Mouse (Mus musculus) liver, adult (tissue): ENCODE data around the gene Rsf1.

Experiments
- GATA4 ChIP-seq: IDR thresholded peaks from 2 replicates; pipeline ENCODE4 v1.6.1; 2014; ENCODE audit warnings: mild to moderate bottlenecking, low read length; ENCODE audit not compliant: insufficient replicate concordance

Rsf1 gene

GRCm38 (mm10) chr7:97579067-97579975 lies at the start of gene Rsf1, which contains the start of gene Aamdc:
Rsf1 (plus strand) TSS chr7:97579889.
Aamdc (minus strand) TSS chr7:97579497.
- no peak; the same call in 1 of the 2 replicates for TF ChIP-seq GATA4

- no peak for TF ChIP-seq GATA4
Measured at GRCm38 (mm10) chr7:97535531-97535930, 44.2 kb upstream of the Rsf1 start.

GRCm38 (mm10) chr7:97536571-97536970 lies 43.1 kb upstream of the Rsf1 start:
- TF ChIP-seq GATA4 = no peak

GRCm38 (mm10) chr7:97546462-97546861 lies 33.2 kb upstream of the Rsf1 start:
- TF ChIP-seq GATA4 = no peak

GRCm38 (mm10) chr7:97549301-97549700 lies 30.4 kb upstream of the Rsf1 start:
- TF ChIP-seq GATA4 = no peak

- no peak for TF ChIP-seq GATA4
Measured at GRCm38 (mm10) chr7:97550673-97551072, 29.0 kb upstream of the Rsf1 start.

GRCm38 (mm10) chr7:97563576-97563975 lies 16.1 kb upstream of the Rsf1 start:
- no peak for TF ChIP-seq GATA4

- no peak for TF ChIP-seq GATA4
Measured at GRCm38 (mm10) chr7:97569372-97569771, 10.3 kb upstream of the Rsf1 start.

- TF ChIP-seq GATA4 = no peak
Measured at GRCm38 (mm10) chr7:97570389-97570788, 9.3 kb upstream of the Rsf1 start.

- no peak for TF ChIP-seq GATA4
Measured at GRCm38 (mm10) chr7:97578361-97579066, 1.2 kb upstream of the Rsf1 start.

- TF ChIP-seq GATA4 = no peak
Measured at GRCm38 (mm10) chr7:97579976-97580842, 520 bp downstream of the Rsf1 start.

GRCm38 (mm10) chr7:97580843-97581214 lies 1.1 kb downstream of the Rsf1 start:
- no peak for TF ChIP-seq GATA4

GRCm38 (mm10) chr7:97588506-97588905 lies 8.8 kb downstream of the Rsf1 start:
- TF ChIP-seq GATA4 = no peak

- TF ChIP-seq GATA4 = no peak
Measured at GRCm38 (mm10) chr7:97590488-97590887, 10.8 kb downstream of the Rsf1 start.

- no peak for TF ChIP-seq GATA4
Measured at GRCm38 (mm10) chr7:97591336-97591735, 11.6 kb downstream of the Rsf1 start.
